Mouse (Mus musculus) midbrain, embryonic 16.5 days (tissue): ENCODE results near the gene Tex14. TPM values are rescaled to one million over a fixed set of nuclear protein-coding genes. Genes with fewer than 3 reads are reported as not detected.
"Not testable (repeated sequence)": the region's sequence is repeated elsewhere in the genome, so short reads cannot be mapped to it uniquely, and the experiment has no call there.

ENCODE experiments used
- ATAC-seq: fragments of 200-750 bp; cut with Nextera tagmentation; 2 replicates; pipeline ENCODE4 v1.8.0; 2017; ENCODE audit warnings: moderate TSS enrichment
- H3K27ac ChIP-seq: fragments of 300-500 bp; sonication (generic); 2 replicates; pipeline ENCODE4 v1.5.1; 2014; ENCODE audit warnings: mild to moderate bottlenecking, low read length, mixed read lengths
- H3K27me3 ChIP-seq: fragments of 300-500 bp; sonication (generic); 2 replicates; pipeline ENCODE4 v1.6.1; 2014; ENCODE audit warnings: low read depth, low read length, mixed read lengths; ENCODE audit not compliant: control insufficient read depth, insufficient read depth
- H3K36me3 ChIP-seq: fragments of 300-500 bp; sonication (generic); 2 replicates; pipeline ENCODE4 v1.6.1; 2014; ENCODE audit warnings: mild to moderate bottlenecking, low read length, moderate library complexity, mixed read lengths; ENCODE audit not compliant: control insufficient read depth, insufficient read depth
- H3K4me1 ChIP-seq: fragments of 300-500 bp; sonication (generic); 2 replicates; pipeline ENCODE4 v1.6.1; 2014; ENCODE audit warnings: mild to moderate bottlenecking, low read length, mixed read lengths; ENCODE audit not compliant: control insufficient read depth, insufficient read depth
- H3K4me2 ChIP-seq: fragments of 300-500 bp; sonication (generic); 2 replicates; pipeline ENCODE4 v1.6.1; 2014; ENCODE audit warnings: mild to moderate bottlenecking, low read length, mixed read lengths
- H3K4me3 ChIP-seq: fragments of 300-500 bp; sonication (generic); 2 replicates; pipeline ENCODE4 v1.5.1; 2014; ENCODE audit warnings: low read depth, mild to moderate bottlenecking, low read length, moderate library complexity, mixed read lengths
- H3K9ac ChIP-seq: fragments of 300-500 bp; sonication (generic); 2 replicates; pipeline ENCODE4 v1.6.1; 2014; ENCODE audit warnings: low read depth, low read length, mixed read lengths
- H3K9me3 ChIP-seq: fragments of 300-500 bp; sonication (generic); replicated peaks from 2 replicates; pipeline ENCODE4 v1.6.1; 2014; ENCODE audit warnings: mild to moderate bottlenecking, low read length, mixed read lengths; ENCODE audit not compliant: control insufficient read depth, poor library complexity, severe bottlenecking
- WGBS: fragments of 180-500 bp; shearing (Covaris S2); extraction: QIAGEN DNeasy Blood & Tissue Kit; methylation state at CpG from one replicate; pipeline ENCODE4 v1.1.7; 2014; 5-methylcytosine and 5-hydroxymethylcytosine counted together
- polyA plus RNA-seq: library from polyadenylated mRNA; unstranded; fragments of >200 nt; fragmentation: Nextera tagmentation; extraction: Ambion mirVana; gene quantifications from 2 replicates; pipeline ENCODE4 v1.2.1, GENCODE M21; 2015

Tex14 gene
- polyA plus RNA-seq, 1 experiment from 2014 or later, result 0.29 TPM

GRCm38 (mm10) chr11:87385676-87386075 lies 19.2 kb upstream of the Tex14 start:
- H3K27ac ChIP-seq, result no peak overlapping the region
- no peaks in the 10 kb centered on the region for H3K36me3 ChIP-seq
- H3K27me3 ChIP-seq, result no peaks in the 10 kb centered on the region
- no peak overlapping the region for H3K4me2 ChIP-seq
- H3K4me1 ChIP-seq, result no peaks in the 10 kb centered on the region
- 88% methylated on average over 1 of the region's 1 CpGs for WGBS
- no peaks in the 10 kb centered on the region for H3K9me3 ChIP-seq
- H3K4me3 ChIP-seq, result no peak overlapping the region
- no peak for ATAC-seq
- no peak overlapping the region for H3K9ac ChIP-seq

GRCm38 (mm10) chr11:87393855-87394254 lies 11.0 kb upstream of the Tex14 start:
- no peaks in the 10 kb centered on the region for H3K9me3 ChIP-seq
- H3K36me3 ChIP-seq, result no peaks in the 10 kb centered on the region
- no peak for ATAC-seq
- no peaks in the 10 kb centered on the region for H3K27me3 ChIP-seq
- no peak overlapping the region for H3K27ac ChIP-seq
- no peak overlapping the region for H3K4me2 ChIP-seq
- H3K4me3 ChIP-seq, result no peak overlapping the region
- H3K9ac ChIP-seq, result 0 out of 2 replicates have a peak overlapping the region, but pooled peaks have one; percentile 21
- H3K4me1 ChIP-seq, result no peaks in the 10 kb centered on the region
- 33% methylated on average over 1 of the region's 1 CpGs for WGBS

- H3K9me3 ChIP-seq, result no peaks in the 10 kb centered on the region
- no peaks in the 10 kb centered on the region for H3K27me3 ChIP-seq
- H3K36me3 ChIP-seq, result no peaks in the 10 kb centered on the region
- H3K4me1 ChIP-seq, result no peaks in the 10 kb centered on the region
- WGBS, result 98% methylated on average over 2 of the region's 2 CpGs
- H3K4me3 ChIP-seq, result no peak overlapping the region
- no peak overlapping the region for H3K4me2 ChIP-seq
- H3K9ac ChIP-seq, result no peak overlapping the region
- no peak for ATAC-seq
- no peak overlapping the region for H3K27ac ChIP-seq
These were observed 6.5 kb upstream of the Tex14 start for GRCm38 (mm10) chr11:87398402-87398801.

GRCm38 (mm10) chr11:87404111-87404853 lies 583 bp upstream of the Tex14 start:
- Histone ChIP-seq H3K36me3 (no peaks in the 10 kb centered on the region), H3K9me3 (no peaks in the 10 kb centered on the region), H3K4me2 (peak overlapping the region; percentile 50), H3K4me3 (peak overlapping the region; percentile 48), H3K9ac (peak overlapping the region; percentile 74), H3K27ac (peak overlapping the region; percentile 87), H3K27me3 (no peaks in the 10 kb centered on the region), H3K4me1 (peaks cover 2% of the 10 kb centered on the region; the same call in 1 of the 2 replicates)
- ATAC-seq, result peak; percentile 93
- 2% methylated on average over 58 of the region's 58 CpGs for WGBS

- not testable (repeated sequence) for ATAC-seq, H3K9me3 ChIP-seq, H3K4me3 ChIP-seq, H3K4me1 ChIP-seq, H3K4me2 ChIP-seq, H3K27me3 ChIP-seq, H3K36me3 ChIP-seq, H3K27ac ChIP-seq, H3K9ac ChIP-seq
- WGBS, result 69% methylated on average over 3 of the region's 3 CpGs
These were observed 8.5 kb downstream of the Tex14 start for GRCm38 (mm10) chr11:87413412-87413811.

GRCm38 (mm10) chr11:87416120-87416519 lies 11.3 kb downstream of the Tex14 start:
- Histone ChIP-seq H3K9me3 (no peaks in the 10 kb centered on the region), H3K27ac (no peak overlapping the region), H3K9ac (no peak overlapping the region), H3K36me3 (no peaks in the 10 kb centered on the region), H3K4me1 (no peaks in the 10 kb centered on the region), H3K27me3 (no peaks in the 10 kb centered on the region), H3K4me3 (no peak overlapping the region), H3K4me2 (no peak overlapping the region)
- ATAC-seq, result no peak
- WGBS, result 60% methylated on average over 5 of the region's 5 CpGs

GRCm38 (mm10) chr11:87420861-87421260 lies 16.0 kb downstream of the Tex14 start:
- no peak for ATAC-seq
- H3K9ac ChIP-seq, result no peak overlapping the region
- H3K27me3 ChIP-seq, result no peaks in the 10 kb centered on the region
- H3K36me3 ChIP-seq, result no peaks in the 10 kb centered on the region
- no peak overlapping the region for H3K27ac ChIP-seq
- no peak overlapping the region for H3K4me3 ChIP-seq
- no peaks in the 10 kb centered on the region for H3K9me3 ChIP-seq
- H3K4me2 ChIP-seq, result no peak overlapping the region
- peaks cover 7% of the 10 kb centered on the region for H3K4me1 ChIP-seq

- ATAC-seq, result no peak
- H3K27me3 ChIP-seq, result no peaks in the 10 kb centered on the region
- peaks cover 10% of the 10 kb centered on the region for H3K4me1 ChIP-seq
- 30% methylated on average over 6 of the region's 6 CpGs for WGBS
- H3K4me3 ChIP-seq, result peak overlapping the region; percentile 35
- peak overlapping the region; percentile 67 for H3K9ac ChIP-seq
- H3K9me3 ChIP-seq, result no peaks in the 10 kb centered on the region
- no peaks in the 10 kb centered on the region for H3K36me3 ChIP-seq
- H3K27ac ChIP-seq, result peak overlapping the region; percentile 87
- H3K4me2 ChIP-seq, result peak overlapping the region; percentile 71
These were observed 16.9 kb downstream of the Tex14 start for GRCm38 (mm10) chr11:87421760-87422201.

GRCm38 (mm10) chr11:87422511-87423340 lies 17.9 kb downstream of the Tex14 start:
- Histone ChIP-seq H3K4me2 (peak overlapping the region; percentile 71), H3K9ac (peak overlapping the region; percentile 67), H3K4me1 (peaks cover 10% of the 10 kb centered on the region), H3K9me3 (no peaks in the 10 kb centered on the region), H3K27ac (peak overlapping the region; percentile 87), H3K36me3 (no peaks in the 10 kb centered on the region), H3K4me3 (peak overlapping the region; percentile 35), H3K27me3 (no peaks in the 10 kb centered on the region)
- WGBS, result under 1% methylated on average over 26 of the region's 26 CpGs
- ATAC-seq, result peak; percentile 81
